Mouse (Mus musculus): ENCODE measurements around the gene Gm10053. TPM values are rescaled to one million over a fixed set of nuclear protein-coding genes. Genes with fewer than 3 reads are reported as not detected.

Gm10053 gene
- 35.1 and 49.7 TPM in 2 replicates for total RNA-seq (2023)

GRCm38 (mm10) chr19:24875129-24875870 lies at the start of gene Gm10053:
Gene Gm10053, plus strand, starts transcription at chr19:24875686.

GRCm38 (mm10) chr19:24861612-24862451 lies 13.7 kb upstream of the Gm10053 start, which contains the start of gene Pgm5:
Gene Pgm5, minus strand, starts transcription at chr19:24861855.

GRCm38 (mm10) chr19:24900581-24901220 lies 25.2 kb downstream of the Gm10053 start, which contains the start of gene Foxd4:
Gene Foxd4, minus strand, starts transcription at chr19:24901197.

Other genes with a start within 250 kb of the Gm10053 start
- not detected in 2 replicates for gene Tmem252, start 201.7 kb upstream of the Gm10053 start, total RNA-seq (2023)
- not detected in 2 replicates for gene Pgm5, start 13.8 kb upstream of the Gm10053 start, total RNA-seq (2023)
- gene Foxd4, start 25.5 kb downstream of the Gm10053 start, total RNA-seq (2023) = 4.5 TPM in 2 replicates
- 1.3 and 1.7 TPM in 2 replicates for gene Cbwd1, start 85.9 kb downstream of the Gm10053 start, total RNA-seq (2023)
- 338 and 448 TPM in 2 replicates for gene Dock8, start 123.8 kb downstream of the Gm10053 start, total RNA-seq (2023)